Mouse (Mus musculus) brain, embryonic 14.5 days (tissue): Measurements from ENCODE around the gene Vdac2. TPM values are rescaled to one million over a fixed set of nuclear protein-coding genes. Genes with fewer than 3 reads are reported as not detected.

ENCODE experiments used
- DNase-seq: peaks from one replicate; pipeline ENCODE4 v3.0.0-alpha.2; 2011; ENCODE audit warnings: low read depth
- CTCF ChIP-seq: fragments of 200-500 bp; IDR thresholded peaks from 2 replicates; pipeline ENCODE4 v1.5.1; 2012; ENCODE audit warnings: inconsistent platforms, mild to moderate bottlenecking, moderate library complexity, borderline replicate concordance; ENCODE audit not compliant: insufficient read depth, insufficient read length; ENCODE audit errors: extremely low read depth
- POLR2A ChIP-seq: fragments of 200-500 bp; IDR thresholded peaks from 2 replicates; pipeline ENCODE4 v1.6.1; 2012; ENCODE audit warnings: mild to moderate bottlenecking, inconsistent platforms, borderline replicate concordance; ENCODE audit not compliant: poor library complexity, insufficient read depth, insufficient read length, severe bottlenecking; ENCODE audit errors: extremely low read depth
- polyA plus RNA-seq: library from polyadenylated mRNA; depleted of rRNA; stranded (reverse); fragments of >200 nt; gene quantifications from 2 replicates; pipeline ENCODE4 v1.2.3, GENCODE M21; 2012

Gene Vdac2
- polyA plus RNA-seq, 1 experiment: 150 TPM

DNA sequence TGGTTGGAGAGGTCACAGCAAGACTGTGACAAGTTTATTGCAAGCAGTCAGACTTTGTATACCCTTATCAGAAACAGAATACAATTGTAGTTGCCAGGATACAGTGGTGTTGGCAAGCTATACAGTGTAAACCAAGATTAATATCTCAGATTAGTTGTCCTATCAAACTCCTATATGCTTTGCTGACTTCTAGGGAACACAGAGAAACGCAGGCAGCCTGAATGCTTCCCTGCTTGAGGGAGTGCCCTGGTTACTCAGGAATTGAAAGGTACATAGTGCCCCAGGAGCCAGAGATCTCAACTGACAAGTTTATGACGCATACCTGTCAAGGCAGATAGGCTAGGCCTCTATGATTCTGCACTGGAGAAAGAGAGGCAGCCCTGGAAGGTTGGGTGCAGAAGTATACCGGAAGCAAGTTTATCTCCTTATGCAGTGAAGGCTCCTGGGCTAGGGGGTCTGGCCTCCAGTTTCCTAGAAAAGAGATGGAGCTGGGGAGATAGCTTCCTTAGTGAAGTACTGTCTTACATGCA is 18.3 kb upstream of the Vdac2 start:
- DNase-seq: no peak

DNA sequence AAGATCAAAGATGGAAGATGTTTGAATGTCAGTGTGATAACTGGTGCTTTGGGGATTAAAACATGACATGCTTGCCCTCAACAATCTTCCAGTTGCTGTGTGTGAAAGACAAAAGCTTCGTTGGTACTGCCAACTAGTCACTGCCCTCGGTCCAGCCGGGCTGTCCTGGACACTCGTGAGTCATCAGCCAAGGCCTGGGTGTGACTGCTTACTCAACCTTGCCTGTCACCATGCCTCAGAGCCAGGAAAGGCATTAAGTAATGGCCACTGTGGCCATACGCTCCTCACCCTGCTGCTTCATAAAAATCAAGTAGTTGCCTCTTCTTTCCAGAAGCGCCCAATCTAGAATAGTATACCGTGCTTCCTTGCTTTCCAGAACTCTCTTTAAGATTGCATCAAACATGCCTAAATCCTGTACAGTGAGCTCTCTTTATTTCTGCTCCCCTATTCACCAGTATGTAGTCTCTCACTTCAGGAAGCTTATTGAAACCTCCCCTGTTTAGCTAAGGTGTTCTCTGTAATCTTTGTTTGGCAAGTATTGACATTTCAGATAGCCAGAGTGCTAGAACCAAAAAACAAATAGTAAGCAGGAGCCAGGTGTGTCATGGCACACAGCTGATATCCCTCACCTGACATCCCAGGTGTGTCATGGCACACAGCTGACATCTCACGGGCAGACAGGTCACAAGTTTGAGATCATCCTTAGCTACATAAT is 16.7 kb upstream of the Vdac2 start:
- no peak for DNase-seq
- TF ChIP-seq POLR2A: no peak
- no peak for TF ChIP-seq CTCF

More for the DNA sequence above, 18.3 kb upstream of the Vdac2 start:
- no peak for TF ChIP-seq POLR2A
- no peak for TF ChIP-seq CTCF

DNA sequence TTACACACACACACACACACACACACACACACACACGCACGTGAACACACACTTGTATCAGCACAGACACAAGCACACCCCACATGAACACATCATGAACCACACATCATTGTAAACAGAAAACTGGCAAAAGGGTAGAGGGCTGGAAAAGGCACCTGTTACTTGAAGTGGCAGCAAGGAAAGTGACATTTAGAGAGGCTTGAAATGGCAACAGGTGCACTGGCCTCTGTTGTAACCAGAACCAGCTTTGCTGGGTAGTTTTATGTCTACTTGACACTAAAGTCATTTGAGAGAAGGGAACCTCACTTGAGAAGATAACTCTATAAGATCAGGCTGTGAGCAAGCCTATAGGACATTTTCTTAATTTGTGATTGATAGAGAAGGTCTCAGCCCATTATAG is 15.6 kb upstream of the Vdac2 start:
- no peak for DNase-seq
- TF ChIP-seq POLR2A (no peak), CTCF (no peak)

DNA sequence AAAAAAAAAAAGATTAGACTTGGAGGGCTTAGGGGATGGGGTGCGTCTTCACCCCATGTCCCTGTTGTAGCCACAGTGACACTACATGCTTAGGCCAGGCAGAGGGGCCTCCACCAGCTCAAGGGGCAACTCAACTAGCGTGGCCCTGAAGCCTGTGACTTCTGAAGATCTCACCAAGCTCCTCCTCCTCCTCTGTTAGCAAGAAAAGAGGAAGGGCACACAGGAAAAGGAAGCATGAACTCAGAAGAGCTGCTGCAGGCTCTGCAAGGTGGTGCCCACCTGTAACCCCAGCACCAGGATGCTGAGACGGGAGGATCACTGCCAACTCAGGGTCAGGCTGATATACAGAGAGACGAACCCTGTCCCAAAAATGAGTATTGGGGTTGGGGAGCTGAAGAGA is 13.7 kb upstream of the Vdac2 start:
- TF ChIP-seq CTCF (no peak), POLR2A (no peak)
- DNase-seq: no peak

DNA sequence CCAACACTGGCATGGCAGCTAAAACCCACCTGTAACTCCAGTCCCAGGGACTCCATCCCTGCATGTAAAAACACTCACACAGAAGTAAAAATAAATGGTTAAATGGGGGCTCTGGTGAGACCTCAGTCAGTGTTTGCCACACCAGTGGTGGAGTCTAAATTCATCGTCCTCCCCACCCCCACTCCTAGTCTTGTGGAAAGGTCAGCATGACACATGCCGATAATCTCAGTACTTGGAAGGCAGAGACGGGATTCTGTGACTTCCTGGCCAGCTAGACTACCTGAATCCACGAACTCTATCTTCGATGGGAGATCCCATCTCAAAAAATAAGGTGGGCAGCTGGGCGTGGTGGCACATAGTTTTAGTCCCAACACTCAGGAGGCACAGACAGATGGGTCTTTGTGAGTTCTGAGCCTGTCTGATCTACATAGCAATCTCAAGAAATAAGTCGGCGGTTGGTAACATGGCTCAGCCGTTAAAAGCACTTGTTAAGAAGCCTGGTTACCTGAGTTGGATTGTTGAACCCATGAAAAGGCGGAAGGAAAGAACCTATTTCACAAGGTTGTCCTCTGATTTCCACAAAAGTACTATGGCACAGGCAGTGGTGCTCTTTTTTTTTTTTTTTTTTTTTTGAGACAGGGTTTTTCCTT is 13.2 kb upstream of the Vdac2 start:
- no peak for DNase-seq
- TF ChIP-seq CTCF (no peak), POLR2A (no peak)

DNA sequence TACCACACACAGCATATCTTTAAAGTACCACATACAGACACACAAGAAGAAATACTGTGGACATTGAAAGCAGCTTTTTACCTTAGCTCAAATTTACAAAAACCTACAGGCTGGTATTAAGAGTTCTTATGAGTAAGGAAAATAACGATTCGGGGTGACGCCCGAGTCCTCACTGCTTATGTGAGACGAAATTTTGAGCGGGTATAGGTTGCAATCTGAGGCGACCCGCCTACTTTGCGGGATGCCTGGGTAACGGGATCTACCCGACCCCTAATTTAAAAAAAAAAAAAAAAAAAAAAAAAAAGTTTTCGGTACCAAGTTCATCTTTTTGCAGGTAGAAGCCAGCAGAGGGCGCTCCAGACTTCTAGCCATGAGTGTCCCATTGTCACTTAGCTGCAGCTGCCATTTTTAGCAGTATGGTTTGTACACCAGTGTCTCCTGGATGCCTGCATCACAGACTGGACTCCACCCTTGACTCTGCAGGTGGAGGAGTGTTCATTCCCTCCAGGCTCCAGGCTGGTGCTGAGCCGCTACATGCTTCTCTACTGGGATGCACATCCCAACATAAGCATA is 12.4 kb upstream of the Vdac2 start:
- DNase-seq: peak; percentile 65
- TF ChIP-seq CTCF (peak; percentile 52; the same call in 1 of the 2 replicates), POLR2A (no peak)

DNA sequence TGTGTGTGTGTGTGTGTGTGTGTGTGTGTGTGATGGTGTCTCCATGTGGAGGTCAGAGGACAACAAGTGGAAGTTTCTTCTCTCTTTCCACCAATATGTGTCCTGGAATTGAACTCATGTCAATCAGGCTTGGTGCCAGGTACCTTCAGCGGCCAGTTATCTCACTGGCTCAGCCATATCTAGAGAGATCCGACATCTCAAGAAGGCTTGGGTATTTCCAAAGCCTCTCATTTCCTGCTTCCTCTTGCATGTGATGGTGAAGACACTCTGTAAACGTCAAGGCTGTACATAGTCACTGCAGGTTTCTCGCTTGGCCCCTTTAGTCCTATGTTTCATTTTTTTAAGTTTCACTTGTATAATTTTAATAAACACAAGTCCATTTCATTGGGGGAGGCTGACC is 11.8 kb upstream of the Vdac2 start:
- no peak for DNase-seq
- no peak for TF ChIP-seq POLR2A
- TF ChIP-seq CTCF: no peak

DNA sequence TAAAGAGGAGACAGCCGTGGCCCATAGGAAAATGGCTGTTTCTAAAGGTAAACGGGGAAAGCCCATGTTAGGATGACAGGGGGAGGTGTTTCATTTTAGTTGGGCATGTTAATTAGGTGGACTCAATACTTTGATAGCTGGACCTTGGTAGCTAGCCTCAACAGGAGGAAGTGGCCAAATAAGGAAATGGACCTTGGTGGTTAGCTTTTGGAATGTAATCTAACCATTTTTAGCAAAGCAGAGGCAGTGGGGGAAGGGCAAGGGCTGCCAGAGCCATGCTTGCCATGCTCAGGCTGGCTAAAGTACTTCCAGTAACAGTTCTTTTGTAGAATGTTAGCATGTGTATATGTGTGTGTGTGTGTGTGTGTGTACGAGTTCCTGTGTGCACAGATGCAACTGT is 11.2 kb upstream of the Vdac2 start:
- TF ChIP-seq POLR2A (no peak), CTCF (no peak)
- DNase-seq: no peak

DNA sequence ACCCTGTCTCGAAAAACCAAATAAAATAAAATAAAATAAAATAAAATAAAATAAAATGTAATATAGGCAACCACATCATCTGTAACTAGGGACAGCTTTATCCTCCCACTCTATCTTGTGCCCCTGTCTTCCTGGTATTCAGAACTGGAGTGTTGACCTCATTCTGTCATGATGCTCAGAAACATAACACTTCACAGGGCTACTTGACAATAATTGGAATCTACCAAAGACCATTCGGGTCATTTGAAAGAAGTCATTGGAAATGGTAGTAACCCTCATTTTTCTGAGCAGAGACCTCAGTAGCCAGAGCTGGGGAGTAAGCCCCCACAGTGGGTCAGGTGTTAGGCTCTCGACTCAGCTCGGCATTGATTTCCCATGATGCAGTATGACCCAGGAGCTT is 10.4 kb upstream of the Vdac2 start:
- DNase-seq: no peak
- TF ChIP-seq POLR2A (no peak), CTCF (no peak)

DNA sequence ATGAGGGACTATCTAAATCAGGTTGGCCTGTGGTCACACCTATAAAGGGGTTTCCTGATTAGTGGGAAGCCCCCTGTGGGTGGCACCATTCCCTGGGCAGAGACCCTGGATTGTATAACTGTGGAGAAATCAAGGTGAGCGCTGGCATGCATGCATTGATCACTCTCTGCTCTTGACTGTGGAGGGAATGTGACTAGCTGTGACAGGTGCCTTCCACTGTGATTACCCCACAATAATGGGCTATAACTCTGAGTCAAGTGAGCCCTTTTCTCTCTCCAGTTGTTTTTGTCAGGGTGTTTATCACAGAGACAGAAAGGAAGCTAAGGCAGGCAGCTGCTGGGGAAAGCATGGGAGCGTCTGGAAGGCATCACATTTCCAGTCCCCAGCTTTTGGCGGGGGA is 8.8 kb upstream of the Vdac2 start:
- no peak for TF ChIP-seq POLR2A
- TF ChIP-seq CTCF: no peak
- DNase-seq: no peak

DNA sequence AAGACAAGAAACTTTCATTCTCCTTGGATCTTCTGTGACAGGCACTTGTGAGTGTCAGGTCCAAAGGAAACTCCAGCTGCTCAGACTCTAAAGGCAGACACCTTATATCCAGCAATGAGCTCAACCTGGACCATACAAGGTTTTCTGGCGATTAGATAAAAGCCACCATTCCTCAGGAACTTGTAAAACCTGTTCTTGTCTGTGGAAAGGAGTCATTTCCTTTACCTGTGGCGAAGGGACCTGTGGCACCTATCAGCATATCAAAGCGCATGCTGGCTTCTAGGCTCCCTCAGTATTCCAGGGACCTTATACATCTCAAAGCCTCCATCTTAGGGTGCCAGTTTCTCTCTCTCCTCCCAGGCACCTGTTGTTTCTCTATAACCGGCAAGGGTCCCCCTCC is 7.6 kb upstream of the Vdac2 start:
- no peak for DNase-seq
- no peak for TF ChIP-seq POLR2A
- no peak for TF ChIP-seq CTCF
